Mouse (Mus musculus): ENCODE measurements around the gene BC004004. TPM values are rescaled to one million over a fixed set of nuclear protein-coding genes. Genes with fewer than 3 reads are reported as not detected.
"Not testable (repeated sequence)": the region's sequence is repeated elsewhere in the genome, so short reads cannot be mapped to it uniquely, and the experiment has no call there.

Gene BC004004
- total RNA-seq, 2 experiments from 2014 or later: 87.5 to 103 TPM

GRCm38 (mm10) chr17:29337979-29338823 is 69.6 kb downstream of the BC004004 start:
- intact Hi-C loops (cut with DNase I): no loop called here
- no peak for DNase-seq (ENCODE audit: low spot score in 2 of 2)

- intact Hi-C loops (cut with DNase I): no loop called here
- DNase-seq (ENCODE audit: low spot score in 2 of 2): no peak
These were observed 70.7 kb downstream of the BC004004 start for GRCm38 (mm10) chr17:29339170-29339768.

DNA sequence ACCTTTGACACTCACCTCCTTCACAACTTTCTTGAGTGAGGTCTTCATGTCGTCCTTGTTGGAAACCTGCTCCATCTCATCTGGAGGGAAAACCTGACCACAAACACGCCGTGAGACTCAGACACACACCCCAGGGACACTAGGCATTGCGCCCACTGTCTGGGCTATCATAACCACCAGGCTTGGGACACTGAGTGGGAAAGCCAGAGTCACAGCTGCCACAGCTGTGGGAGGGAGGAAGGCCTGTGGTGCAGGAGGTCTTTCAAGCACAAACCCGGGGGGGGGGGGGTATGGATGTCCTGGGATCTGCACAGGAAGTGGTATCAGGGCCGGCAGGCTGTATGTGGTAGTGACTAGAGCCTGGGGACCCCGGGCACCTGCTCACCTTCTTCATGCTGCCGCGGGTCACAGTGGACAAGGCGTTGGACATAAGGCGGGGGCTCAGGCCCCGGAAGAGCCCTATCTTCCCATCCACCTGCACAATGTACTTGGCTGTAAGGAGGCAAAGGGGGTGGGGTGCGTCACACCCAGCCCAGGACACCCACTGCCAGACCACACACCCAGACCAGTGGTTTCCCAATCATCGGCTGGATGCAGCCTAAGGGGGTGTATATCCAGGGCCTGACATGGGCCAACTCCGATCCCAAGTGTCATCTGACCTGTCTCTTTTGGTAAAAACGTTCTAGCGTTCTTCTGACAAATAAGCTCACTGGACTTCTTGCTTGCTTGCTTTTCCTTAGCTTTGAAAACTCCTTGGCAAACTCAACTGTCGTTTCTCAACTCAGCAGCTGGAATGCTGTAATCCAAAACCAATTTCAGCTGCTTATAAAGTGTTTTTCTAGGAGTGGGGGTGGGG is 72.0 kb downstream of the BC004004 start:
- intact Hi-C loops (cut with DNase I): no loop called here
- no peak for DNase-seq (ENCODE audit: low spot score in 2 of 2)

DNA sequence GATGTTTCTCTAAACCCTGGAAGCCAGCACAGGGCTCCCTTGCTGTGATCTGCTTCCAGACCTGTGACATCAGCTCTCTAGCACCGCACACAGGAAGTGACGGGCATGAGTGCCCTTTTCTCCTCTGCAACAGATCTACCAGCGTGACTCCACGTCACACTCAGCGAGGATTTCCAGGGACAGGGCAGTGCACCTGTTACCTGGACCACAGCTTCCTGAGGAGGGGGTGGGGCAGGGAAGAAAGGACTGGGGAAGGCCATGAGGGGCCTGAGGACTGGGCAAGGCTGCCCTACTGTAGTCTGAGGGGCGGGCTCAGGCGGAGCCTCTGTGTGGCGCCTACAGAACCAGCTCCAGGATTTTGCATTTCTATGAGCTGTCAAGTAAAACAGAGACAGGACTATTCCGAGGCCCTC is 73.0 kb downstream of the BC004004 start:
- intact Hi-C loops (cut with DNase I): no loop called here
- peak in 1 of 2 experiments; percentile 42 for DNase-seq (ENCODE audit: low spot score in 2 of 2)

GRCm38 (mm10) chr17:29342010-29342910 is 73.7 kb downstream of the BC004004 start:
- intact Hi-C loops (cut with DNase I): no loop called here
- peak in 1 of 2 experiments; percentile 66 for DNase-seq (ENCODE audit: low spot score in 2 of 2)

DNA sequence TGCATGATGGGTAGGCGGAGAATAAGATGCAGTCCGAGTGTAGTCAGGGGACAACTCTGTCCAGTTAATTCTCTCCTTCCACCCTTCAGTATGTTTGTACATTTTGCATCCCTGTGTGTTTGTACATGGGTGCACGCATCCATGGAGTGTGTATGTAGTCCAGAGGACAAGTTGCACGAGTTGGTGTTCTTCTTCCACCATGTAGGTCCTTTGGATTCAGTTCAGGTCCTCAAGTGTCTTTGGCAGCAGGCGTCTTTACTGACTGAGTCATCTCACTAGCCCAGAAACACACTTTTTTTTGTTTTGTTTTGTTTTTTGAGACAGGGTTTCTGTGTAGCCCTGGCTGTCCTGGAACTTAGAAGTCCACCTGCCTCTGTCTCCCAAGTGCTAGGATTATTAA is 74.7 kb downstream of the BC004004 start:
- intact Hi-C loops (cut with DNase I): no loop called here
- no peak for DNase-seq (ENCODE audit: low spot score in 2 of 2)

DNA sequence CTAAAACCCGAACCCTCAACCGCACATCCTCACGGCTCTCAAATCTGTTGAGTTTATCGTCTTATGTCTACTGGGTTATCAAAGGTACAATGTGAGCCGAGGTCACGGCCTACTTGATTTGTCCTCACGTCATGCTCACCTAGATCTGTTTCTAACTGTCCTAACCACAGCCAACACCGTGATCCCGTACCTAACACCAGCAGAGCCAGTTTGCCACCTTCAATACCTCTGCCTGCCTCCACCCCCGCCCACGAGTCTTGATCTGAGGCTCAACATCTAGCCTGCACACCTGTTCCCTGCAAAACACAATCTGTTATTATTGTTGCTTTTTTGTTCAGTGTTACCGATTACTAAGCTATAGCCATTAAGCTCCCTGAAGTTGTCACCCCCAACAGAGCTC is 76.7 kb downstream of the BC004004 start:
- intact Hi-C loops (cut with DNase I): no loop called here
- no peak for DNase-seq (ENCODE audit: low spot score in 2 of 2)

- DNase-seq (ENCODE audit: low spot score in 2 of 2): peak; percentile 69 to 80
- intact Hi-C loops (cut with DNase I): no loop called here
These were observed 78.0 kb downstream of the BC004004 start for GRCm38 (mm10) chr17:29346496-29347125.

DNA sequence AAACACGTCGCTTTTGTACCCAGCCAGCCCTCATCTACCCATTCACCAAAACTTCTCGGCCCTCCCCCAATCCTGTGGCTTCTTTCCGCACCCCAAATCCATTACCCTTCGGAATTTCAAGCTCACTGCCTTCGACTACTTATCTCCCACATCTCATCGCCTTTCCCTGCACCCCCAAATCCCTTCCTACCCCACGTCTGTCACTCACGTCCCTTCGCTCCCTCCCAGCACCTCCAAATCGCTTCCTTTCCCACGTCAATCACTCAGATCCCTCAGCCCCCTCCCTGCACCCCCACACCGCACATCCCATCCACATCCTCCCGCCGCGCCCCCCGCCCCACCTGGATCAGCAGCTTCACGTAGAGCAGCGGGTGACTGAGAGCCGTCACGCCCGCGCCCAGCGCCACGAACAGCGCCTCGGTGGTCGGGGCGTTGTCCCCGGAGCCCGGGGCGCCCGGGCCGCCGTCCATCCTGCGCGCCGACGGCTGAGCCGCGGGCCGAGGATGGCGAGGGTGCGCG is 78.6 kb downstream of the BC004004 start:
- DNase-seq (ENCODE audit: low spot score in 2 of 2): peak in 1 of 2 experiments; percentile 44
- intact Hi-C loops (cut with DNase I): no loop called here

DNA sequence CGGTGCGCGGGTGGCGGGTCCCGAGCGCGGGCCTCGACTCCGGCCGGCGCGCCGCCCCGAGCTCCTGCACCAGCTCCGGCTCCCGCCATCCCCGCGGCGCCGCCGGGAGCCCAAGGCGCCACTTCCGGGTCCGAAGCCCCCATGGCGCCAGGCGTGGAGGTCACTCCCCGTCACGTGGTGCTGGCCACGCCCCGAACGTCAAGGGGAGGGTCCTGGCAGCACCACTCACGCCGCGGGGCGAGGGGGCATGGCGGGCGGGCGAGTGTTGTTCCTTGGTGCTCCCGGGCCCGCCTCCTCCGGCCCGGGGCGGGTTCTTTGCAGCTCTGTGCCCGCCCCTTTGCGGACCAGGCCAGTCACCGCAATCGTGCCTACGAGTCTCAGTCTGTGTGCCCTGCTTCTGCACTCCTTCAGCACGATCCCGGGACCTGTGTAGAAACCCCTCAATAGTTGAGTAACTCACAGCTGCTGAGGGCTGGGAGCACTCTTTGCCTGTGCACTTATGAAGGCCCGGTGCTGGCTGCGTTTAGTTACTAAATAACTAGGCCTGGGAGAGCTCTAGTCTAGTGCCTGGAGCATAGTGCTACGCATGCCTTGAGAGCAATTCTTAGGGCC is 79.2 kb downstream of the BC004004 start, which contains the start of gene Mtch1:
Gene Mtch1 (minus strand): TSS at position 290 of the 612 bp plus-strand sequence.
- intact Hi-C loops (cut with DNase I): no loop called here
- peak; percentile 95 to 97 for DNase-seq (ENCODE audit: low spot score in 2 of 2)

DNA sequence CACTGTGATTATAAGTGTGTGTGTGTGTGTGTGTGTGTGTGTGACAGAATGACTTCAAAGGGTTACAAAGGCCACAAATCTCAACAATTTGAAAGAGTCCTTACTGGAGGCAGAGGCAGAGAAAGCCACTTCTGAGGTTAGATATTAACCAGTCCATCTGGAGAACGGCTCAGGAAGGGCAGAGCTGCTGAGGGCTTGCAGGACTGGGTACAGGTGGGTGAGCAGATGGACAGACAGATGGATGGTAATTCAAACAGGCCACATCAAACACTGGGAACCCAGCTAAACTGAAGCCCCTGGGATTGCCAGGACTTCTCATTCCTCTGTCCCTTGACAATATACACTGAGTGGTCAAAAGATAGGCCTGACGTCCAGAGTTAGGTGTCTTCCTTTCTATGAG is 80.4 kb downstream of the BC004004 start:
- no peak for DNase-seq (ENCODE audit: low spot score in 2 of 2)
- intact Hi-C loops (cut with DNase I): no loop called here

- DNase-seq (ENCODE audit: low spot score in 2 of 2); intact Hi-C loops (cut with DNase I): not testable (repeated sequence)
These were observed 82.5 kb downstream of the BC004004 start for GRCm38 (mm10) chr17:29351056-29351455.

- intact Hi-C loops (cut with DNase I): no loop called here
- DNase-seq (ENCODE audit: low spot score in 2 of 2): no peak
These were observed 86.9 kb downstream of the BC004004 start for GRCm38 (mm10) chr17:29355461-29355840.

- intact Hi-C loops (cut with DNase I): no loop called here
- DNase-seq (ENCODE audit: low spot score in 2 of 2): peak in 1 of 2 experiments; percentile 55
These were observed 87.4 kb downstream of the BC004004 start for GRCm38 (mm10) chr17:29355841-29356478.

DNA sequence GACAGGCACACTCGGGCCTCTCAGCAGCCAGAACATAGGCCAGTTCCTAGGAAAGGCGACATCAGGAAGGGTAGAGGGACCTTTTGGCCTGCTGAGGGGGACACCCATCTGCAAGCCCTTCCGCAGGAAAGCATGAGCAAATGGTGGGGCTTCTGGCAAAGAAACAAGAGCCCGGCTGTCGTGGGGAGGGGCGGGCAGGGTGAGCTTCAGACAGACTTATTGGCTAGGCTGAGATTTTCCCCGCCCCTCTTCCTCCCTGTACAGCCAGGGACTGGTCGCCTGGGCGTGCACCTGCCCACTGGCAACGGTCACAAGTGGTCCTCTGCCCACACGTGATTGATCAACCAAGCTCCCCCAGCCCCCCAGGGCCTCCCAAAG is 87.9 kb downstream of the BC004004 start:
- intact Hi-C loops (cut with DNase I): no loop called here
- peak; percentile 65 to 74 for DNase-seq (ENCODE audit: low spot score in 2 of 2)

GRCm38 (mm10) chr17:29356882-29357281 is 88.3 kb downstream of the BC004004 start:
- intact Hi-C loops (cut with DNase I): no loop called here
- no peak for DNase-seq (ENCODE audit: low spot score in 2 of 2)

GRCm38 (mm10) chr17:29358928-29359327 is 90.3 kb downstream of the BC004004 start:
- no peak for DNase-seq (ENCODE audit: low spot score in 2 of 2)
- intact Hi-C loops (cut with DNase I): no loop called here

Measured in left cerebral cortex, postnatal 14 days (tissue).